Mouse (Mus musculus): ENCODE results near the gene Smap1. TPM values are rescaled to one million over a fixed set of nuclear protein-coding genes. Genes with fewer than 3 reads are reported as not detected.
A peak's percentile ranks its signal among the peaks of the same experiment; 100 is the strongest.

Gene Smap1
- total RNA-seq, 2 experiments from 2014 or later = 28.7 to 63.1 TPM

- no peak for ATAC-seq (ENCODE audit: poor library complexity, severe bottlenecking)
These were observed 79.5 kb downstream of the Smap1 start for GRCm38 (mm10) chr1:23842629-23843028.

- no peak for ATAC-seq (ENCODE audit: poor library complexity, severe bottlenecking)
These were observed 81.2 kb downstream of the Smap1 start for GRCm38 (mm10) chr1:23840924-23841323.

- no peak for ATAC-seq (ENCODE audit: poor library complexity, severe bottlenecking)
These were observed 85.5 kb downstream of the Smap1 start for GRCm38 (mm10) chr1:23836630-23837029.

- no peak for ATAC-seq (ENCODE audit: poor library complexity, severe bottlenecking)
These were observed 87.3 kb downstream of the Smap1 start for GRCm38 (mm10) chr1:23834819-23835218.

- ATAC-seq (ENCODE audit: poor library complexity, severe bottlenecking) = no peak
These were observed 87.9 kb downstream of the Smap1 start for GRCm38 (mm10) chr1:23834246-23834645.

- ATAC-seq (ENCODE audit: poor library complexity, severe bottlenecking) = peak; percentile 72
These were observed 95.0 kb downstream of the Smap1 start for GRCm38 (mm10) chr1:23826887-23827758.

GRCm38 (mm10) chr1:23821615-23822014, 100.5 kb downstream of the Smap1 start:
- no peak for ATAC-seq (ENCODE audit: poor library complexity, severe bottlenecking)

- no peak for ATAC-seq (ENCODE audit: poor library complexity, severe bottlenecking)
These were observed 123.8 kb downstream of the Smap1 start for GRCm38 (mm10) chr1:23798306-23798705.

Other genes starting within 250 kb of the Smap1 start
- not detected in 2 replicates for gene B3gat2, start 160.6 kb downstream of the Smap1 start, total RNA-seq (2015)
- 0.04 and 0.12 TPM in 2 replicates for gene B3gat2, start 160.6 kb downstream of the Smap1 start, total RNA-seq (2017)
- gene Sdhaf4, start 83.3 kb upstream of the Smap1 start, total RNA-seq (2015) = 17.3 and 20.7 TPM in 2 replicates
- 4.4 and 4.9 TPM in 2 replicates for gene Sdhaf4, start 83.3 kb upstream of the Smap1 start, total RNA-seq (2017)
- gene Fam135a, start 178.0 kb upstream of the Smap1 start, total RNA-seq (2015) = 1.5 and 1.7 TPM in 2 replicates
- 1.3 and 2.0 TPM in 2 replicates for gene Fam135a, start 178.0 kb upstream of the Smap1 start, total RNA-seq (2017)